Mouse (Mus musculus) natural killer cell, adult 2 months (primary cell): ENCODE data around the gene Tial1.
A peak's percentile ranks its signal among the peaks of the same experiment; 100 is the strongest.

ENCODE experiments used
- DNase-seq, 2 experiments: peaks; one replicate each; pipeline ENCODE4 v3.0.0; 2022; ENCODE audit warnings: low spot score in 2 of 2

The Tial1 gene

DNA sequence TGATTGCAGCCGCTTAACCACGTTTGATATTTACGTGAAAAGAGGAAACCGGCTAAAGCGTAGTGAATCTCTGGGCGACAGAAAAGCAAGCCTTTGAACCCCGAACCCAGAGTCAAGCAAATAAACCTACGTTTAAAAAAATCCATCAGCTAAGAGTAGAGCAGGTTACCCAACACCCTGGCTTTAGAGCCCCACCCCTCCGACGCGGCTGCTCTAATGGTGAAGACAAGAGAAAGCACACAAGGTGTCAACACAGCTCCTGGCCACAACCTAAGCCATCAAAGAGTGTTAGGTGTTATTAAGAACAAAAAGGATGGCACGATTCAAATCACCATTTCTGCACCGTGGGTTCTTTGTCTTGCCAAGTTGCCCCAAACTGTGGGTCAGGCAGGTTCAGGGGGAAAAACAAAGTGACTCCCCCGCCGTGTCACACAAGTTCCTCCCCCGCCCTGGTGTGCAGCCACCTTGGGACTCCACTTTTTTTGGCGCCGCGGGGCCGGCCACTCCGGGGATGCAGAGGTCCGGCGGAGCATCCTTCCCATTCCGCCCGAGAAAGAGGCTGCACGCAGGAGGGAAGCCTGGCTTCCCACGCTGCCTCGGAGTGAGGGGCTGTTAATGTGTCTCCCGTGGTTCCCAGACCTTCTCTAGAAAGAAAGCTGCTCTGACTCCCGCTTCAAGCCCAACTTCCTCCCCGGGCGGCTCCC is 44.1 kb downstream of the Tial1 start:
- DNase-seq, result peak; percentile 34 to 44

GRCm38 (mm10) chr7:128416664-128417063 is 44.9 kb downstream of the Tial1 start:
- no peak for DNase-seq

- DNase-seq, result no peak
Measured at GRCm38 (mm10) chr7:128414433-128414832, 47.1 kb downstream of the Tial1 start.

DNA sequence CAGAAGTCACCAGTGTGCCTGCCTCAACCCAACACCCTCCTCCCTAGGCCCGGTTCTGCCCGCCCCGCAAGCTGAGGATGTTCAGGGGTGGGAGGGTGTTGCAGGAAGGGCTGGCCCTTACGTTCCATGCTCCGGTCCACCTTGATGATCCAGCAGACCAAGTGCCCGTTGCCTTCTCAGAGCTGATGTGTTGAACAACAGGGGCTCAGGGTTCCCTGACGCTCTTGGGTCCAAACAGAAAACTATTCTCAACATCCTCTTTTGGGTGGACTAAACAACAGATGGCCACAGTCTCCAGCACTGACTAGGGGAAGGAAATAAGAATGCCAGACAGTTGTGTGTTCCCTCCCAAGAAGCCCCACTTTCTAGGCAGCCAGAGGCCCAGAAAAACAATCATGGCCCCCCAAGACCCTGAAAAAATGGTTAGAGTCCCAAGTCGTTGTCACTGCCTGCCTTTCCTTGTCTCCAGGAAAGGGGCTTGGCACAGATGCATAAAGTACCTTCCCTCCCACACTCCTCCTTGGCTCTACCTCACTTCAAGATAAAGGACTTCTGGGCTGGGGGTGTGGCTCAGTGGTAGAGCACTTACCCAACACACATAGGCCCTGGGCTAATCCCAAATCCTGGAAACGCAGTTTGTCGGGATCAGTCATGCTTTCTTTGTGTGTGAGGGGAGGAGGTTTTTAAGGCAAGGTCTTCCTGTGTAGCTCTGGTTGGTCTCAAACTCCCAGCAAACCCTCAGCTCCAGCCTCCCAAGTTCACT is 49.3 kb downstream of the Tial1 start:
- no peak for DNase-seq

- DNase-seq, result no peak
Measured at GRCm38 (mm10) chr7:128410708-128411413, 50.7 kb downstream of the Tial1 start.

GRCm38 (mm10) chr7:128408265-128408664 is 53.3 kb downstream of the Tial1 start:
- DNase-seq, result peak in 1 of 2 experiments; percentile 33

DNA sequence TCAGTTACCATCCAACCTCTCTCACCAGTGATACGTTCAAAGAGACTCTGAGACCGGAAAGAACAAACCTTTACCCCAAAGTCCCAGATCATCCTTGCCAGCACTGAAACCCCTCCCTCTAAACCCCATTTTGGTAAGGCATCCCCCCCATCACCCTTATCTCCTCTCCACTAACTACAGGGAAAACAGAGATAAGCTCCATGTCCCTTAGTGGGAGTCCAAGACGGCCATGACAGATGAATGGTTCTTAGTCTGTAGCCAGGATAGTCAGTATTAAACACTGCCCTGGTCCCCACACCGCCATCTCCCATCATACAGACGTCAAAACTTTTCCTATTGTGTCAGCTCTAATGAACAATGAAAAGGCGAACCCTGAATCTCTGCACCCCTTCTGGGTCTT is 57.5 kb downstream of the Tial1 start:
- DNase-seq, result no peak

DNA sequence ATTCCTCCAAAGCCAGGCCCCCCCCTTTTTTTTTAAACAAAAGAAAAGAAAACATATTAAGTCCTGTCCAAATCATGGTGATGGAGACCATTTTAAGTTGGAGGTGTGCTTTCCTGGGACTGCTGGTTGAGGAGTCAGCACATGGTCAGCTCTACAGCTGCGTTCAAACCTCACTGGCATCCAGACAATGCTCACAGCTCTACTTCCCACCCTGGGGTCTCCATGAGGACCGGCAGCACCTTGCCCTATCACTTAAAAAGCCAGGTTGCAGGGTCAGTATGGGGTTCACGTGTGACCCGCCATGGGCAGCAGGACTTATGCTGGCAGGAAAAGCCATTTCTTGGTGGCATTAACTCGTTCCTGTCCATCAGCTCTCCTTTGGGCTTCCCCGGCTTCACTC is 57.9 kb downstream of the Tial1 start:
- DNase-seq, result no peak

- no peak for DNase-seq
Measured at GRCm38 (mm10) chr7:128403128-128403527, 58.4 kb downstream of the Tial1 start.

GRCm38 (mm10) chr7:128402577-128402976 is 58.9 kb downstream of the Tial1 start:
- DNase-seq, result no peak

DNA sequence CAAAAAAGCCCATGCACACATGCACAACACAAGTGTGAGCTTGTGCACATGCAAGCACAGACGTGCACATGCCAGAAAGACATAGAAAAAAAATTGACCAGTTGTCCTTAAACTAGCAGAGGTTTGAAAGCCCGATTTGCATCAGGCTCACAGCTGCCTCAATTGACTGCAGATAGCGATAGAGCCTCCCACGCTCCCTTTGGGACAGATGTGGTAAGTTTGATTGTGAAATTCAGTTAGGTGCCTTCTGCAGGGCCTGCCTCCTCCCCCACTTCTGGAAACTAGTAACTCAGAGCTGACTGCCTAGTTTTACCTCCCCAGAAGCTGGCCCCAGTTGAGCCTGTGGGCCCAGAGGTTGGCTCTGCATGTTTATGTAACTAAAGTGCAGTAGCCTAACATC is 62.9 kb downstream of the Tial1 start:
- no peak for DNase-seq

DNA sequence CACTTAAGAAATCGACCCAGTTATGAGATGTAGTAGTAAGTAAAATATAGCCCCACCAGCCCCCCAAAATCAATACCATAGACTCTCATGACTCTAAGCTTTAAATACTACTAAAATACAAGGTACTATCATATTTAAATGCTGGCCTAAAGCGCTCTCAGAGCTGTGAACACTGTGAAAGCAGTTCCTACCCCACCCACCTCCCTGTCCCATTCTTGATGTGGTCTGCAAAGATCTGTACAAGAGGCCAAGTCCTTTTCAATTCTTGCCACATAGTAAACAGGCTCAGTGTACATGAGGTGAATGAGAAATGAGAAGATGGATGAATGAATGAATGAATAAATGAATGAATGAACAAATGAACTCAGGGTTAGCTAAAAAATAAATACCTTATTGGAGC is 64.5 kb downstream of the Tial1 start:
- DNase-seq, result no peak

GRCm38 (mm10) chr7:128393756-128394155 is 67.8 kb downstream of the Tial1 start:
- no peak for DNase-seq

DNA sequence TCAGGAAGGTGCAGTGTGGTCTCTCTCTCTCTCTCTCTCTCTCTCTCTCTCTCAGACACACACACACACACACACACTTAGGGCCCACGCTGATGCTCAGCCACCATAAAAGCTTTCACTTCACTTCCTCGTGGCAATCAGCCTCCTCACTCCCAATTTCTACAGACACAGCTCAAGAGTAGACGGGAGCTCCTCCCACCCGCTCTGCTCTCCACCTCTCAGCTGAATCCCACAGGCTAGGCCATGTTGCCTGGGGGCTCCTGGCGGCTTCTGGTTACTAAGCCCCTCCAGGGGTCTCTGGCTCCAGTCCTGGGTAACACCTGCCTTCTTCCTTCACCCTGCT is 68.6 kb downstream of the Tial1 start:
- no peak for DNase-seq

DNA sequence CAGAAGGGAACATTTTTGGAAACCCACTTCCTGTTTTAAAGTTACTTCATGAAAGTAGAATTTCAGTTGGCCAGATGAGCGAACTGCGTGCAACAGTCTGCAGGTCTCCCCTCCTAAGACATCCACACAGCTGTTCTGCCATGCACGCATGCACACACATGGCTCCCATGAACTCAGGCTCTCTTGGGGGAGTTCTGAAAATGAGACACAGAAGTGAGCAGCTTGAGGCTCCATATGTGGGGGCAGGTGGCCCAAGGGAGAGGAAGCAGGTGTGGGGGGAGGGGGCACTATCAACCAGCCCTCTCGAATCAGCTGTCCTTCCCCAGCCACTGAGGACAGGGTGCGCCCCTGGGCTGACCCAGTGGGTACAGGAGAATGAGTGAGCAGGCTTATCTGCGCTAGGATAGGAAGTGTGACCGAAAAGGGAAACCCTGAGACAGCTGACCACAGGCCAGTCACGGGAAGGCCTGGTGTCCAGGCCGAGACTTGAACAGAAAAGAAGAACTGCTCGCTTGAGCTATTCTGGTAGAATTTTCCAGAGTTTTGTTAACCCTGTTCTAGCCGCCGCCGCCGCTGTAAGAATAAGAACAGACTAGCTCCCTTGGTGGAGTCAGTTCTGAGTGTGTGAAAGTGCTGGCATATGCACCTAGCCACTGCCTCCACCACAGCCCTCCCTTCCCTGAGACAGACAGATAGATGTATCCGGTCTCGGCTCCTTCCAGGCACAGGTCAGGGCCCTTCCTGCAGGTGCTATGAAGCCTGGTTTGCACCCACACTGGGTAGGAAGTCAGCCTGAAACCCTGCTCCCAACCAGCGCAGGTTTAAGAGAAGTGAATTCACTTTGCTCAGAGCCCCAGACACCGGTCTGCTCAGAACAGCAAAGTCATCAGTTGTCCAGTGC is 69.2 kb downstream of the Tial1 start:
- DNase-seq, result peak; percentile 63 to 69

DNA sequence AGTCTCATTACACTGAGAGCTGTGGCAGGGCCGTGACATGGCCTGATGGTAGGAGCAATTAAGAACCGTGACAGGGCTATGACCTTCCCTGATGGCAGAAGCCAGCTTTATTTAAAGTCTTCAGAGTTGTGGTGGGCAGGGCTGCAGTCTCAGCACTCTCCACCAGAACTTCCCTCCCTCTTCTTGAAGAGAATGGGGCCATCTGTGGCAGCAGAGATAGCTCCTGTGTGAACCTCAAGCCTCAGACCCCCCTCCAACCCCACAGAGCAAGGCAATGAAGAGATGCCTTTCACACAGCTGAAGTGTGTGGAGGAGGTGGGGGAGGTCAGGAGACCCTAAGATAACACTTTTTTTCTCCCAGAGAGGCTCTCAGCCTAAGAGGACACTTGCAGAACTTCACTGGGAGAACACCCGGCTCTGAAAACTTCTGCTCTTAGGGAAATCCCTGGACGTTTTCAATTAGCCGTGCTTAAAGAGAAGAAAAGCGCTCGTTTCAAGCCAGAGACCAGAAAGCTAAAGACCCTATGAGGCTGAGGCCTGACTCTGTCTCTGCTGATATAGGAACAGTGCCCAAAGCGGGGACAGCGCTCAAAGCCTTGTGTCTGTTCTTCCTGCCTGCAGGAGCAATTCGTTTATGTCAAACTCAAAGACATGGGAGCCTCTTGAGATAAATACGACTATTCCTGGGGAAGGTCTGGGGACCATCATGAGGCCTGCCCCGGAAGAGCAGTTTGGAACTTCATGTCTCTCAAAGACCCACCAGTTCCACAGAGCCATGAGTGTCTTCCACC is 70.1 kb downstream of the Tial1 start:
- DNase-seq, result no peak
